Mouse (Mus musculus): ENCODE measurements around the gene Tmcc1.

Gene Tmcc1

DNA sequence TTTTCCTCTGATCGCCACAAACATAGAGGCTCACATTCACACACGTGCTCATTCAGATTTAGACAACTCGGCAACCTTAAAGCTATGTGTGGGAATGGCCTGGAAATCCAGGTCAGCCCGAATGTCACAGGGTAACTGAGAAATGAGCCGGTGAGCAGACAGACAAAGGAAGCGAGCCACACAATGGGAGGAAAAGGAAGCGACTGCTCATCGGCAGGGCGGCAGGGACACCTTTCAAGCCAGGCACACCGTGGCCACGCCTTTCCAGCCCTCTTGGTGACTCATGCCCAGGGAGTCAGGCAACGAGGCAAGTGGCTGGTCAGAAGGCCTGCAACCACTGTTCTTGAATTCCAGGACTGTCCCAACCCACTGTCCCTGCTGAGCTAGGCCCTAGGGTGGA is 183.9 kb downstream of the Tmcc1 start:
- no peak for DNase-seq

DNA sequence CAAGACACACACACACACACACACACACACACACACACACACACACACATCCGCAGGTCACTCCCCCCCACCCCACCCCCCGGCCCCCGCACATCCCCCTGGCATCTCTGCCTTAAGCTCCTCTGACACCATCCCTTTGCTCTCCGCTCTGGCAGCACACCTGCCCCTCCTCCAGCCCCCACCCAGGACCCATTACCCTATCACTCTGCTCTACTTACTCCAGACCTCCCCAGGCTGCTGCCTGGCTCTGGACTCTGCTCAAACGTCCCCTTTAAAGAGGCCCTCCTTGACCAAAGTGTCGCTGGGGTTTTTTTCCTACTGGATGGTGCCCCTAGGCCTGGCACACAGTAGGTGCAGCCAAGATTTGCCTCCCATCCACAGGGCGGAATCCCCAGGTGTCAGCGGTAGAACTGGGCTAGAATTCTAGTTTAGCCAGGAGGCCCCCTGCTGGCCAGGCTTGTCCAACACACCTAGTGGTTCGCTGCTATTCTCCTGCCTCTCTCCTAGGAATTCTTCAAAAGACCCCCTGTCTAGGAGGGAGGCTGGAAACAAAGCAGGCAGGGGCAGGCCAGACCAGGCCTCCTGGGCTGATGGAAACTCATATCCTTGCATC is 185.6 kb downstream of the Tmcc1 start:
- peak in 1 of 2 experiments; percentile 69 for DNase-seq

DNA sequence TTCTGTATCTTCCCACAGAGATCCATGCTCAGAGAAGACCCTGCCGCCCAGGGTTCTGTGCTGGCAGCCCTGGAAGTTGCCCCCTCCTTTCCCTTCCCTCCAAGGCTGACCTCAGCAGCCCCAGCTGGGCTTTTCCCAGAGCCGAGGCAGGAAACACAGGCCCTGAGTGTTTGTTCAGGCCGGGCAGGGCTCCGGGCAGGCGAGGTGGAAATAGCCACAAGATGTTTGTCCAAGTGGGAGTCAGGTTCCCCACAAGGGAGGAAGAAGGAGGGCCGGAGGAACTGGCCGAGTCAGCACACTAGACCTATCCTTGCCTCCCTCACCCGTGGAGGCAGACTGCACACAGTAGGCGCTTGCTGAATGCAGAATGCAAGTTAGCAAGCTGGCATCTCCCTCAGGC is 186.6 kb downstream of the Tmcc1 start:
- peak; percentile 62 to 74 for DNase-seq

- no peak for DNase-seq
These were observed 187.4 kb downstream of the Tmcc1 start for GRCm38 (mm10) chr6:116005959-116006288.

DNA sequence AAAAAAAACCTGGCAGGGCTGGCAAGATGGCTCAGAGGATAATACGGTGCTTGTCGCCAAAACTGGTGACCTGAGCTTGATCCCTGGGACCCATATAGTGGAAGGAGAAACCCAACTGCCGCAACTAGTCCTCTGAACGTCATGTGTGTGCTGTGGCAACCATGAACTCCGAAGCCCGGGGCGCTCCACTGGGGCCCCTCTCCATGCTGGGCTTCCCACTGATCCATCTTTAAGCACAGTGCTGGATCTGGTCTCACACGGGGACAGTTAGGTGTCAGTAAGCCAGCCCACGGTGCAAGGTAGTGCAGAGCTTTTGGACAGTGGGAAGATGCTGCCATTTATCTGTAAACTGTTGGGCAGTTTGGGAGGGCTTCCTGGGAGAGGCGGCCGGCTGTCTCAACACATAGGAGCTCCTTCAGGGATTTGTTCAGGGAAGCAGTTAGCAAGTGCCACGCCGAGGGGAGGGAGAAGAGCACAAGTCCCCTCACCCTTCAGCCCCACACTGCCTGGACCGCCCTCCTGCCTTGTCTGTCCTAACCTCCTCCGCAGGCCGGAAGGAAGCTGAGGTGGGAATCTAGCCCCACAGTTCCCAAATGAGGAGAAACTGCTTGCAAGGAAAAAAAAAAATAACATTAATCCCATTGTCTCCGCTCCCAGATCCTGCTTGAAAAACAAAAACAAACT is 187.9 kb downstream of the Tmcc1 start:
- DNase-seq, result no peak

- no peak for DNase-seq
These were observed 188.6 kb downstream of the Tmcc1 start for GRCm38 (mm10) chr6:116004716-116005115.

GRCm38 (mm10) chr6:116004069-116004468 is 189.2 kb downstream of the Tmcc1 start:
- DNase-seq, result no peak

GRCm38 (mm10) chr6:116003516-116003915 is 189.8 kb downstream of the Tmcc1 start:
- no peak for DNase-seq

DNA sequence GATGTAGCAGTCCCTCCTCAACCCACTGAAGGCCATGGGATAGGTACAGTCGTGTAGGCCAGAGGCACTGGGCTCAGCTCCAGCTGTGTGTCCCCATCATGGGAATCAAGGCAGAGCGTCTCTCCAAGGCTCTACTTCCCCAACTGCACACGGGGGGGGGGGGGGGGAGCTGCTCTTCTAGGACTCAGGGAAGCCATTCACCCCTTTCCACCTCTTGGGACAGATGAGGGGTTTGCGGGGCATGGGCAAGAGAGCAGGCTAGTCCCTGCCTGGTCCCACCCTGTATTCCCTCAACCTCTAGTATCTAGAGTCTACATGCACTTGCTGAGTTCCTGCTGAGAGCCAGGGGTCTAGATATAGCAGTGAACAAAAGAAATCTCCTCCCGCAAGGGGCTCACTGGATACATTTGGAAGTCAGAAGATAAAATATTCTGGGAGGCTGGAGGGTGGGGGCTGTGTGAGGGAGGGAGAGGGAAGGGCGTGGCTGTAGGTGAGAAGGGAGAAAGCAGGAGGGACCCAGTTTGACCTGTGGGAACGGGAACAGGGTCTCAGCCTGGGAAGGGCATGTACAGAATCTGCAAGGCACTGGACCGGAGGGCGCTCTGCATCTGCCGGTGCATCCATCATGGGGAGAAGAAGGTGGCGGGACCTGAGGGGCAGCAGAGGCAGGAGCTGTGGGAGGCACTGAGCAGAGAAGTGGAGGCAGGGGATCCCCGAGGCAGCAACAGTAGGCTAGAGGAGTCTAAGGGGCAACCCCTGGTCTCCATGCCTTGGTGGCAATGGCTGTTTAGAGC is 190.8 kb downstream of the Tmcc1 start:
- DNase-seq, result no peak

GRCm38 (mm10) chr6:116000851-116001250 is 192.4 kb downstream of the Tmcc1 start:
- no peak for DNase-seq

DNA sequence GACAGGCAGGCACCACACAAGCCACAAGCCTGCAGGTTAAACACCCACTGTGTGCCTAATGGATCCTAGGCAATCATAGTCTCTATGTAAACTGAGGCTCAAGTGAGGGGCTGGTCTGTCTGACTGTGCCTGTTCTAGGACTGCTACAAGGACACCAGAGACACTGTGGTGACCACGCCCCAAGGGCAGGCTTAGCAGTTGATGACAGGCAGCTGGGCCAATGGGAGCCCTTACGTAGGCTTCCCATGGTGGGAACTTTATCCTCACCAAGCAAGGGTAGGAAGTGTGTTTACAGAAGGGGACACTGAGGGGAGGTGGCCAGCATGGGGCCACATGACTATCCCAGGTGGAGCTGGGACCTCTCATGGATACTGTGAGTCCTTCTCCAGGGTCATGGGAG is 194.1 kb downstream of the Tmcc1 start:
- no peak for DNase-seq

- no peak for DNase-seq
These were observed 194.5 kb downstream of the Tmcc1 start for GRCm38 (mm10) chr6:115998758-115999157.

DNA sequence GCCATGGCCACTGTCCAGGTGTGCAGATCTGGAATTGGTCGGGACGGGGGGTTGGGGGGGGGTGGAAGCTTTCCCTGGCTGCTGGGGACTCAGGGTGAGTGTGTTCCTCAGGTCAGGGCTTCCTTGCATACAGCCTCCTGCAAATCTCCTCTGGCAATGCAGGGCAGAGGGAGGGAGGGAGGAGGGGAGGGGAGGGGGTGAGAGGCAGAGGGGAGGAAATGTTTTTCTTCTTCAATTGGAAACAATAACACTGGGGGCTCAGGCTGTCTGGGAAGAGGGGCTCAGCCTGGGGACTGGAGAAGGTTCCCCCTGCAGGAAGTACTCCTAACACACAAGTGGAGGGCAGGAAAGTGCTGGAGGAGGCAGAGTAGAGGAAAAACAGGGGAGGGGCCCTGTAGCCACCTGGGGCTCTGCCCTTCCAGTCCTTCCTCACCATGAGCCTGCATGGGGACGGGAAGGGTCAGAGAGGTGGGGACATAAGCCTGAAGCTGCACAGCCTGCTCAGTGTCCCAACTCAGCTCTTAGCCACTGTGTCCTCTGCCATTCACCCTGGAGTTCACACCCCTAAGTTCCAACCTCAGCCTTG is 195.5 kb downstream of the Tmcc1 start:
- no peak for DNase-seq

DNA sequence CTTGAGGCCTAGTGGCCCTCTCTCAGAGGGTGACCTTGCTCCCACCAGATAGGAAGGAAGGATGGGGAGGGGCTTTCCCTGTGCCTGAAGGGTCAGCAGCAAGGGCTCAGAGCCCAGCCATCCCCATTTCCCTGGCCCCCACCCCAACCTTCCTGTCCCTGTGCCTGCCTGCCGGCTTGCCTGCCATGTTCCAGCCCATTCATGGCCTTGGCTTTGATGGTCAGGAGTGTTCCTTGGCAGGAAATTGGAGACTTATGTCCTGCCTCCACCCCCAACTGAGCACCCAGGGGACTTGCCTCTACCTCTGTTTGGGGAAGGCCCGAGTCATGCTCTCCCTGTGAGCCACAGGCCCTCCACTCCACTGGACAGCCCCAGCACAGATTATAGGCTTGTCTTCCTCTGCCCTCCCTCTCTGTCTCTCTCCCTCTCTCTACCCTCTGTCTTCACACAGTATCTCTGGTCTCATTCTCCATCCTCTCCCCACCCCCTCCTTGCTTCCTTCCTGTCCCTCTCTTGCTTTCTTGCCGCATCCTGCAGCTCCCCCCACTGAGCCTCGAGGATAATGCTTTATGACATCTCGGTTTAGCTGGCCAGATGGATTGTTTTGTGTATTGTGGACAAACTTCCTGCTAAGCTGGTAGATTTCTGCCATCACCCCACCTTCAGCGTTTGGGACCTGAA is 197.0 kb downstream of the Tmcc1 start:
- peak; percentile 66 to 81 for DNase-seq

GRCm38 (mm10) chr6:115995531-115995941 is 197.8 kb downstream of the Tmcc1 start:
- no peak for DNase-seq

DNA sequence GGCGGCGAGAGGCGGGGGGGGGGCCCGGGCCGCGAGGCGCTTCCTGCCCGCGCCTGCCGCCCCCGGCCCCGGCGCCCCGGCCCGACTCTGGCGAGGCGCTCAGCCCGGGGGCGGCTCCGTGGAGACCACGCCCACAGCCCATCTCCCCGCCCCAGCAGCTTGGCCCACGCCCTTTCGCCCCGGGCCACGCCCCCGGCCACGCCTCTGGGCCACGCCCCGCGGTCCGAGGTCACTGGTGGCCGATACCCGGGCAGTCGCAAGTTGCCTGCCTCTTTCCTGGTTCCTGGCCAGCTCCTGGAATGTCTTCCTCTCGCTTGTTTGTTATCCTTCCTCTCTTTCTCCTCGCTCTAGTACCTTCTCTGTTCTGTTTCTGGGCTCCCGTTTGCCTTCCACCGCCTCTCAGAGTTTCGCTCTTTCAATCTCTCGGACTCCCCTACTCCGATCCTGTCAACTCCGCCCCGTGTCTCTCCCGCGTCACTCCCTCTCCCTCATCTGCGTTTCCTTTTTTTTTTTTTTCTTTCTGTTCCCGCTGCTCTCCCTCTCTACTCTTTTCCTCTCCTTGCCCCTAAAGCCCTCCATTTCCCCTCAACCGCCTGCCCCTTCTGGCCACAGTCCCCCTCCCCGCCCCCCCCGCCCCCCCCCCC is 198.3 kb downstream of the Tmcc1 start, which contains the start of gene Plxnd1:
TSS of gene Plxnd1 (minus strand) at position 129 of the 644 bp plus-strand sequence.
- peak; percentile 91 to 95 for DNase-seq

- DNase-seq, result no peak
These were observed 199.0 kb downstream of the Tmcc1 start for GRCm38 (mm10) chr6:115994146-115994876.

- DNase-seq, result no peak
These were observed 199.7 kb downstream of the Tmcc1 start for GRCm38 (mm10) chr6:115993463-115994145.

DNA sequence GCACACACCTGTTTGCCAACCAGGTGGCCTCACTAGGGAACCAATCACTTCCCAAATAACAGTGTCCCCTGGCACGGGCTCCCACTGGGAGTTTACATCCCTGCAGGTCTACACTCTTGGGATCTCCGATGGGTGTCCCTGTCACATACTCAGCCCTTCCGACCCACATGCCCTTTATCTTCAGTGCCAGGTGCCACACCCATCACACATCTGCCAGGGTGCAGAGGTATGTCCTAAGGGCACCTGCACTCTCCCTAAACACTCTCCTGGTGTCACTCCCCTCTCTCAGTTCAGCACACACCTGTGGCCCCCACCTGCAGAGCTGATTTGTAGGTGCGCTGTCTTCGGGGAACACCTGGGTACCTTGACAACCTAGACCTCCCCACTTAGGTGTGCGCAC is 200.3 kb downstream of the Tmcc1 start:
- DNase-seq, result no peak

- DNase-seq, result no peak
These were observed 201.2 kb downstream of the Tmcc1 start for GRCm38 (mm10) chr6:115991881-115992620.
